Mouse (Mus musculus): ENCODE data around the gene Col27a1. TPM values are rescaled to one million over a fixed set of nuclear protein-coding genes. Genes with fewer than 3 reads are reported as not detected.
"Not testable (repeated sequence)": the region's sequence is repeated elsewhere in the genome, so short reads cannot be mapped to it uniquely, and the experiment has no call there.

Col27a1 gene
- polyA plus RNA-seq, 1 experiment from 2014 or later = 3.0 TPM

GRCm38 (mm10) chr4:63295641-63296040 is 81.8 kb downstream of the Col27a1 start:
- H3K4me3 ChIP-seq = no peak overlapping the region
- H3K4me1 ChIP-seq (replicated peaks) = peaks cover 9% of the 10 kb centered on the region
- no peaks in the 10 kb centered on the region for H3K27me3 ChIP-seq
- no peak overlapping the region for H3K27ac ChIP-seq (replicated peaks)
- H3K9me3 ChIP-seq = no peaks in the 10 kb centered on the region
- no peaks in the 10 kb centered on the region for H3K36me3 ChIP-seq
- no peak for ATAC-seq (ENCODE audit: low read depth)
- no peak overlapping the region for H3K4me2 ChIP-seq
- WGBS = 79% methylated on average over 1 of the region's 1 CpGs
- H3K9ac ChIP-seq = no peak overlapping the region

- H3K4me3 ChIP-seq = no peak overlapping the region
- WGBS = 71% methylated on average over 3 of the region's 3 CpGs
- no peaks in the 10 kb centered on the region for H3K36me3 ChIP-seq
- H3K9ac ChIP-seq = no peak overlapping the region
- no peak overlapping the region for H3K4me2 ChIP-seq
- H3K9me3 ChIP-seq = no peaks in the 10 kb centered on the region
- H3K4me1 ChIP-seq (replicated peaks) = peaks cover 6% of the 10 kb centered on the region
- no peaks in the 10 kb centered on the region for H3K27me3 ChIP-seq
- ATAC-seq (ENCODE audit: low read depth) = no peak
- no peak overlapping the region for H3K27ac ChIP-seq (replicated peaks)
Observed at GRCm38 (mm10) chr4:63296263-63296662, 82.5 kb downstream of the Col27a1 start.

- Histone ChIP-seq H3K4me1 (replicated peaks) (no peaks in the 10 kb centered on the region), H3K4me3 (no peak overlapping the region), H3K4me2 (no peak overlapping the region), H3K27me3 (no peaks in the 10 kb centered on the region), H3K9me3 (no peaks in the 10 kb centered on the region), H3K36me3 (no peaks in the 10 kb centered on the region), H3K27ac (replicated peaks) (no peak overlapping the region), H3K9ac (no peak overlapping the region)
- WGBS = 90% methylated on average over 8 of the region's 8 CpGs
- ATAC-seq (ENCODE audit: low read depth) = no peak
Observed at GRCm38 (mm10) chr4:63296876-63297275, 83.1 kb downstream of the Col27a1 start.

- 96% methylated on average over 8 of the region's 8 CpGs for WGBS
- ATAC-seq (ENCODE audit: low read depth) = no peak
- H3K27ac ChIP-seq (replicated peaks) = no peak overlapping the region
Observed at GRCm38 (mm10) chr4:63298191-63298590, 84.4 kb downstream of the Col27a1 start.

GRCm38 (mm10) chr4:63302641-63303040 is 88.8 kb downstream of the Col27a1 start:
- Histone ChIP-seq H3K4me1 (replicated peaks) (no peaks in the 10 kb centered on the region), H3K27me3 (no peaks in the 10 kb centered on the region), H3K9ac (no peak overlapping the region), H3K36me3 (no peaks in the 10 kb centered on the region), H3K4me3 (no peak overlapping the region), H3K4me2 (no peak overlapping the region), H3K27ac (replicated peaks) (no peak overlapping the region), H3K9me3 (no peaks in the 10 kb centered on the region)
- peak; percentile 47; the same call in 1 of the 2 replicates for ATAC-seq (ENCODE audit: low read depth)
- 58% methylated on average over 4 of the region's 4 CpGs for WGBS

More at GRCm38 (mm10) chr4:63298191-63298590, 84.4 kb downstream of the Col27a1 start:
- Histone ChIP-seq H3K4me1 (replicated peaks) (no peaks in the 10 kb centered on the region), H3K9ac (no peak overlapping the region), H3K4me3 (no peak overlapping the region), H3K27me3 (no peaks in the 10 kb centered on the region), H3K9me3 (no peaks in the 10 kb centered on the region), H3K4me2 (no peak overlapping the region), H3K36me3 (no peaks in the 10 kb centered on the region)

GRCm38 (mm10) chr4:63307175-63308062 is 93.6 kb downstream of the Col27a1 start:
- H3K9me3 ChIP-seq = no peaks in the 10 kb centered on the region
- no peak overlapping the region for H3K27ac ChIP-seq (replicated peaks)
- H3K4me1 ChIP-seq (replicated peaks) = no peaks in the 10 kb centered on the region
- H3K27me3 ChIP-seq = no peaks in the 10 kb centered on the region
- ATAC-seq (ENCODE audit: low read depth) = peak; percentile 75
- H3K36me3 ChIP-seq = no peaks in the 10 kb centered on the region
- H3K4me2 ChIP-seq = no peak overlapping the region
- no peak overlapping the region for H3K4me3 ChIP-seq
- no peak overlapping the region for H3K9ac ChIP-seq
- 35% methylated on average over 21 of the region's 21 CpGs for WGBS

- WGBS = 88% methylated on average over 3 of the region's 3 CpGs
- no peak for ATAC-seq (ENCODE audit: low read depth)
- H3K4me1 ChIP-seq (replicated peaks) = no peaks in the 10 kb centered on the region
- no peak overlapping the region for H3K27ac ChIP-seq (replicated peaks)
- no peak overlapping the region for H3K4me2 ChIP-seq
- no peak overlapping the region for H3K9ac ChIP-seq
- H3K4me3 ChIP-seq = no peak overlapping the region
- H3K27me3 ChIP-seq = no peaks in the 10 kb centered on the region
- H3K9me3 ChIP-seq = no peaks in the 10 kb centered on the region
- H3K36me3 ChIP-seq = no peaks in the 10 kb centered on the region
Observed at GRCm38 (mm10) chr4:63308316-63308715, 94.5 kb downstream of the Col27a1 start.

GRCm38 (mm10) chr4:63310247-63310855 is 96.5 kb downstream of the Col27a1 start:
- H3K4me3 ChIP-seq = no peak overlapping the region
- no peaks in the 10 kb centered on the region for H3K36me3 ChIP-seq
- ATAC-seq (ENCODE audit: low read depth) = no peak
- H3K27ac ChIP-seq (replicated peaks) = no peak overlapping the region
- H3K9me3 ChIP-seq = no peaks in the 10 kb centered on the region
- WGBS = 65% methylated on average over 10 of the region's 10 CpGs
- no peak overlapping the region for H3K4me2 ChIP-seq
- H3K4me1 ChIP-seq (replicated peaks) = no peaks in the 10 kb centered on the region
- H3K27me3 ChIP-seq = no peaks in the 10 kb centered on the region
- H3K9ac ChIP-seq = no peak overlapping the region

- H3K4me1 ChIP-seq (replicated peaks) = no peaks in the 10 kb centered on the region
- H3K9ac ChIP-seq = no peak overlapping the region
- no peaks in the 10 kb centered on the region for H3K36me3 ChIP-seq
- H3K9me3 ChIP-seq = no peaks in the 10 kb centered on the region
- H3K27ac ChIP-seq (replicated peaks) = no peak overlapping the region
- H3K27me3 ChIP-seq = no peaks in the 10 kb centered on the region
- no peak overlapping the region for H3K4me3 ChIP-seq
- ATAC-seq (ENCODE audit: low read depth) = no peak
- no peak overlapping the region for H3K4me2 ChIP-seq
- WGBS = 87% methylated on average over 7 of the region's 7 CpGs
Observed at GRCm38 (mm10) chr4:63311426-63311825, 97.6 kb downstream of the Col27a1 start.

GRCm38 (mm10) chr4:63314063-63314462 is 100.3 kb downstream of the Col27a1 start:
- WGBS = 78% methylated on average over 5 of the region's 5 CpGs
- Histone ChIP-seq H3K36me3 (no peaks in the 10 kb centered on the region), H3K4me1 (replicated peaks) (no peaks in the 10 kb centered on the region), H3K27ac (replicated peaks) (no peak overlapping the region), H3K27me3 (no peaks in the 10 kb centered on the region), H3K4me2 (no peak overlapping the region), H3K9ac (no peak overlapping the region), H3K4me3 (no peak overlapping the region), H3K9me3 (no peaks in the 10 kb centered on the region)
- ATAC-seq (ENCODE audit: low read depth) = no peak

- WGBS = 73% methylated on average over 9 of the region's 9 CpGs
- H3K4me3 ChIP-seq = no peak overlapping the region
- H3K36me3 ChIP-seq = peaks cover 1% of the 10 kb centered on the region; the same call in 1 of the 2 replicates
- H3K9me3 ChIP-seq = no peaks in the 10 kb centered on the region
- ATAC-seq (ENCODE audit: low read depth) = no peak
- H3K27ac ChIP-seq (replicated peaks) = no peak overlapping the region
- H3K9ac ChIP-seq = no peak overlapping the region
- H3K4me2 ChIP-seq = no peak overlapping the region
- H3K27me3 ChIP-seq = no peaks in the 10 kb centered on the region
- H3K4me1 ChIP-seq (replicated peaks) = no peaks in the 10 kb centered on the region
Observed at GRCm38 (mm10) chr4:63316076-63316746, 102.4 kb downstream of the Col27a1 start.

GRCm38 (mm10) chr4:63319566-63319965 is 105.8 kb downstream of the Col27a1 start:
- H3K27ac ChIP-seq (replicated peaks); ATAC-seq (ENCODE audit: low read depth); H3K9ac ChIP-seq; H3K36me3 ChIP-seq; H3K27me3 ChIP-seq; H3K9me3 ChIP-seq; H3K4me1 ChIP-seq (replicated peaks); H3K4me2 ChIP-seq; H3K4me3 ChIP-seq: not testable (repeated sequence)
- WGBS = 28% methylated on average over 3 of the region's 3 CpGs
